Mouse (Mus musculus): ENCODE data around the gene Ugt8a.

DNA sequence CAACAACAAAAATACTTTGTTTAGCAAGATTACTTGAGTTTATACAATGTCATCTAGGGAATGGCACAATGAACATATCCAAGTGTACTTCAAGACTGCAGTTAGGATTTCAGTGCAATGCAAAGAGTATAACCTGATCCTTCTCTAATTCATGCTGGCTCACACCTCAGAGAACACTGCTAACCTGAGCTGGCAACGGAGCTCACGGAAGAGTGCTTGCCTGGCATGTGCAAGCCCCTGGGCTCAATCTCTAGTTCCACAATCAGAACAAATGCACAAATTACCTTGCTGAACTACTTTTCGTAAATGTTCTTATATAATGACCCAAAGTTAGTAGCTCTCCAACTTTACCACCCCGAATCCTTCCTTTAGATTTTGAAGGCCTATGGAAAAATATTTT, 68.5 kb downstream of the Ugt8a start:
- TF ChIP-seq POLR2A (IDR thresholded peaks at IDR 0.05; ENCODE audit: low read depth, low read length) (no peak), CTCF (conservative IDR thresholded peaks at IDR 0.05 in 1 of 2, IDR thresholded peaks at IDR 0.05 in 1 of 2; ENCODE audit: low read depth in 2 of 2, low read length in 2 of 2) (no peak), ZNF384 (IDR thresholded peaks at IDR 0.05; ENCODE audit: low read depth, low read length) (no peak), UBTF (IDR thresholded peaks at IDR 0.05; ENCODE audit: low read depth, low read length) (no peak), MEF2A (IDR thresholded peaks at IDR 0.05; ENCODE audit: borderline replicate concordance, low read depth, low read length) (no peak), KAT2A (IDR thresholded peaks at IDR 0.05; ENCODE audit: insufficient replicate concordance, low read length) (no peak), ZKSCAN1 (IDR thresholded peaks at IDR 0.05; ENCODE audit: borderline replicate concordance, low read depth, low read length) (no peak), MAX (IDR thresholded peaks at IDR 0.05; ENCODE audit: low read length) (no peak), PAX5 (IDR thresholded peaks at IDR 0.05; ENCODE audit: low read length) (no peak), GABPA (IDR thresholded peaks at IDR 0.05; ENCODE audit: insufficient replicate concordance, low read depth, low read length) (no peak), BHLHE40 (IDR thresholded peaks at IDR 0.05; ENCODE audit: low read depth, low read length) (no peak), CHD1 (IDR thresholded peaks at IDR 0.05; ENCODE audit: low read depth, low read length) (no peak), SIN3A (IDR thresholded peaks at IDR 0.05; ENCODE audit: low read length) (no peak), MYC (IDR thresholded peaks at IDR 0.05; ENCODE audit: low read depth, low read length) (no peak)
